Mouse (Mus musculus) left cerebral cortex, adult 9 months (tissue): ENCODE data around the gene Usp12.
"Not testable (repeated sequence)": the region's sequence is repeated elsewhere in the genome, so short reads cannot be mapped to it uniquely, and the experiment has no call there.

Experiments
- DNase-seq, 2 experiments: peaks; one replicate each; pipeline ENCODE4 v3.0.0; 2022; ENCODE audit warnings: low spot score in 2 of 2

Usp12 gene

GRCm38 (mm10) chr5:146749857-146750256, 44.9 kb downstream of the Usp12 start:
- no peak for DNase-seq

GRCm38 (mm10) chr5:146736970-146737495, 57.8 kb downstream of the Usp12 start:
- DNase-seq = no peak

DNA sequence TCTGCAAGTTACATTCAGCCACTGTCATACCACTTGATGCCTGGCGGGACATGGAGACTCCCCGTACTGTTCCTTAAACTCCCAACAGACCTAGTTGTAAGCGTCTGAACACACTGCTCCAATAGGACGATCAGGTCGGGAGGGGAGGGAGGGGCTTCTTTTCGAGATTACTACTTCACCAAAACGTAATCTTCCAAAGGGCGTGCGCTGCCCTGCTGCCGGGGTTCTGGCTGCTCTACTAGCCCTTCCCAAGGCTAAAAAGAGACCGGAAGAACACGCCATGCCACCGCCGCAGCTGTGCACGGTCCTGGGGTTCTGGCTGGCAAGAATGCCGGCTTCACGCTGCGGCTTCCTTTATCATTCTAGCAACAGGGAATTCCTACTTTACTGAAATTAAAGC, 58.5 kb downstream of the Usp12 start:
- DNase-seq = no peak

DNA sequence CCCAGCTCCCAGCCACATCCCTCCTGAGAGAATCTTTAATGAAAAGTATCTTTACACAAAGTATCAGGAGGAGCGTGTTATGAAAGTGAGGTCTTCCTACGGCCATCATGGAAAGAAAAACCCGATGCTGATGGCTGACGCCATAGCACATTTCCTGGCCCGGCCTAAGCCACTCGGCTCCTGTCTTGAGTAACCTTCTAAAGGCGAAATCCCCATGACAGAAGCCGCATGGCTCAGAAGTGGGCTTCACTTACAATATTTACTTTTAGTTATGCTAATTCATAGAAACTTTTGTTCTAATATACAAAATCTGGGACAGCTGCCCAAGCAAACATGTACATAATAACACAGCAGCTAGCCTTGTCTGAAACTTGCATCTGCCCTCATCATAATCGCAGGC, 59.8 kb downstream of the Usp12 start:
- not testable (repeated sequence) for DNase-seq

DNA sequence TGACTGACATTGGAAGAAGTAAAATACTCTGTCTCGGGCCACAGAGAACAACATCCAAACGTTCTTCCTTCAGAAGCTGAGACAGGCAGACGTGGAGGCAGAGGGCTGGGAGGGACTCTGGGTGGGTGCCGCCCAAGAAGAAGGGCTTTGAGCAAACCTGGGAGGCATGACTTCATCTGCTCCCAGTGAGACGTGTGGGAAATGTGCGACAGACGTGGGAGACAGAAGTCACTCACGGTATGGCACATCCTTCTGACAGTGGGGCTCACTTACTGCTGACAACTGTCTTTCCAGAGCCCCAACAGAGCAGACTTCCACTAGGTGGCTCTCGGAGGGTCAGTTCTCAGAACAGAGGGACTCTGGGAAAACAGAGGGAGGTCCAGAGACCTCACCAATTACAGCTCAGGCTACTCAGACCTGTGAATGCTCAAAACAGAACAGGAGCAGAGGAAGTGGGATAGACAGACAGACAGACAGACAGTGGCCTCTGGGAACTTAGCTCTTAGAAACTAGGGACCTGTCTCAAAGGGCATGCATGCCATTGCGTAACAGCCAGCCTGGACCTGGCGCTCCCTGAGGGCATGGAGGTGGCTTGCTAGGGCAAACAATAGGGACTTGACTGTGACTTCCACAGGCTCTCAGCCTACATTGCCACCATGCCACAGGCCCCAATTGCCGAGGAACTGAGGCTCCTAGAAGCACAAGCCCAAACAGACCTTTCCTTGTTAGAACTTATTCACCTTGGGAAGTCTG, 60.7 kb downstream of the Usp12 start:
- no peak for DNase-seq

DNA sequence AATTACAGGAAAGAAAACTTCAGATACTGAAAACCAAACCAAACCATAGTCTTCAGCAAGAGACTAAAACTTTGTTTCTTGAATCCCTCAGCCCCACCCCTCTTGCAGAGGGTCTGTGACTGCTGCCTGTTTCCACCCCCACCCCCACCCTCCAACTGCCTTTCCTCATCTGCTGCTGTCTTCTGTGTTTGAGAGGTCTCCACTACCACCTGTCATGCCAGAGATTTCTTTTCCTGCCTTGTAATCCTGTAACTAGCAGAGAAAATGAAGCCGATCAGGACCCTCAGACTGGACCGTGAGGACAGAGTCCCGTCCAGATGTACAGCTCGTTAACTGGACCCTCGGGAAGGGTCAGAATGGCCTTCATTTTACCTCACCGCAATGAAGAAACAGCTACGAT, 61.4 kb downstream of the Usp12 start:
- no peak for DNase-seq

DNA sequence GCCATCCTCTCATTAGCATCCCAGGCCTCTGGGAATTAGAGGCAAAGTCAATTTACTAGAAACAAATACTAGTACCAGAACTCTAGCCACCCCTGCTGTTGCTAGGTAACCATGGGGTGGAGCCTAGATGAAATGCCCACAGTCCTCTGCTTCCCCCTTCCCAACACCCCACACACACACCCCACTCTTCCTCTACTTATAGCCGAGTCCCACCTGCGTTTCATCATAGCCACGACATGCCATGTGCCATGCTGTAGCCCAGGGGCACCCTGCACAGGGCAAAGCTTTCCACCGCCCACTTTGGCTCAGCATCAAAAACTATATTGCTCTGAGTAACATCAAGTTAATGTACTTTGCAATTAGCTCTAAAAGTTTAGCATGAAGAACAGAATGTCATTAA, 67.8 kb downstream of the Usp12 start:
- DNase-seq = no peak

- DNase-seq = no peak
Measured at GRCm38 (mm10) chr5:146724956-146725355, 69.8 kb downstream of the Usp12 start.

GRCm38 (mm10) chr5:146723452-146723851, 71.4 kb downstream of the Usp12 start:
- no peak for DNase-seq

- DNase-seq = peak in 1 of 2 experiments; percentile 26
Measured at GRCm38 (mm10) chr5:146722226-146722625, 72.6 kb downstream of the Usp12 start.

- DNase-seq = no peak
Measured at GRCm38 (mm10) chr5:146719584-146720356, 75.0 kb downstream of the Usp12 start.

DNA sequence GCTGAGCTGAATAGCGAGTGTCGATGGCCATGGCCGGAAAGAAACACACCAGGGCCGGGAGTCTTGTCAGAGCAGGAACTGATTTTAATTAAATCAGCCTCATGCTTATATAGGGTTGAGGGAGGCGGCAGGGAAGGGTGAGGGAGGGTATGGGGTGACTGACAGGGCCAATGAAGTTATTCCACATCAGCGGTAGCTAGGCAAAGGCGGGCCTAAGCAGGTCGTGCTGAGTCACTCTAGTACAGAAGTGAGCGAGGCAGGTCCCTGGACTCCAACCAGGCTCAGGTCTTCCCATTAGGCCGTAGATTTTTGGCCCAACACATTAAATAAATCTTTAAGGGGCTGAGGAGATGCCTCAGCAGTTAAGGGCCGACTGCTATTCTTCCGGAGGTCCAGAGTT, 81.0 kb downstream of the Usp12 start:
- DNase-seq = no peak

DNA sequence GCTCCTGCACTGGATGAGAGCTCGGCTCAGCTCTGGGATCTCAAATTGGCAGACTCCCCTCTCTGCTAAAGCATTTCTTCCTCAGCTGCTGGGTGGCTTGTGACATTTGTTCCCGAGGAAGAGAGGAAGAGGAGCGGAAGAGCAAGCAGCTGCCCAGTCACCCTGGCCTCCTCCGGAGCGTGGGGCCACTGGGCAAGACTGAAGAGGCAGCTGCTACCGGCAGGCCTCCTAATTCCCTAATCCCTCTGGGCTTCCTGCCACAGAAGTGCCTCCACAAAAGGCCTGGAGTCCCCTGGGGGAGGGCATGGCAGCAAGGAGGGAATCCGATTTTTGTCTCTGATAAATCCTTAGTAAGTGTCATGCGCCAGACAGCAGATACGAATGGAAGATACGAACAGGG, 81.7 kb downstream of the Usp12 start:
- no peak for DNase-seq

DNA sequence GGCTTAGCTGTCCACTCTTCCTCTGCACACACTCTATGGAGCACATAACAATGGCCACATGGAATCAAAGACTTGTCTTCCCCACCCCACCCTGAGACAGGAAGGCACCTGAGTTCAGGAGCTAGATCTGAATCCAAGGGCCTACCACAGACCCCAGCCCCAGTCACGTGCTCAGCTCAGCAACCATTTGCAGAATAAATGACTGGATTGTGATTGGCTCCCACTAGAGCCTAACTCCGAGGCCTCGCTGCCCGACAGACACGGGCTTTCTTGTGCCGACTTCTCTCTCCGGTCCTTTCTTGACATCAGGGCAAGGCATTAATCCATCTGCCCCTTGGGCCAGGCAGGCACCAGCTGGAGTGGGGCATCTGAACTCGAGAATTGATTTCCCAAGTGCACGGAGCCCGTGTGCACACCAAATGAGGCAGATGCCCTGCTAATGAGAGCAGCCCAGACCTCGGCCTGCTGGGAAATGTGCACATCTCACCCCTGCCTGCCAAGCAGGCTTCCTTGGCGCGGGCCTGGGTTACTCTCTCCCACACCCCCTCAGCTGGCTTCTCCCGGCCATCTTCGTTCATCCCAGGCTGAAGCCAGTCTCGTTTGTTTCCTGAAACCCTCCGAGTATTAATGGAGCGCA, 82.4 kb downstream of the Usp12 start:
- no peak for DNase-seq

DNA sequence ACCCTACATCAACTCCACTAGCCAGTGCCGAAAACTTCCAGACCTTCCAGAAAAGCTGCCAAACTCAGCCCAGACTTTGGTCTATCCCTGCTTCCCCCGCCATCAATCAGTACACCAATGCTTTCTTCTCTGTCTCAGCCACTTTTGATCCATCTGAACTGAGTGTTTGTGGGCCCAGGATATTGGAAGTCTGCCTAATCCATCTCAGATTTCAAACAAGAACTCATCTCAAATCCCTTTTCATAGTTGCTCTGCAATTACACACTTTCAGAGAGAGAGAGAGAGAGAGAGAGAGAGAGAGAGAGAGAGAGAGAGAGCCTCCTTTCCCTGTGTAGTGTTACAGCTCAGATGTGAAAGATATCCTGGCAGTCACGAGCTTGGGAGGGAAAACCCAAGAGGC, 85.4 kb downstream of the Usp12 start:
- no peak for DNase-seq

DNA sequence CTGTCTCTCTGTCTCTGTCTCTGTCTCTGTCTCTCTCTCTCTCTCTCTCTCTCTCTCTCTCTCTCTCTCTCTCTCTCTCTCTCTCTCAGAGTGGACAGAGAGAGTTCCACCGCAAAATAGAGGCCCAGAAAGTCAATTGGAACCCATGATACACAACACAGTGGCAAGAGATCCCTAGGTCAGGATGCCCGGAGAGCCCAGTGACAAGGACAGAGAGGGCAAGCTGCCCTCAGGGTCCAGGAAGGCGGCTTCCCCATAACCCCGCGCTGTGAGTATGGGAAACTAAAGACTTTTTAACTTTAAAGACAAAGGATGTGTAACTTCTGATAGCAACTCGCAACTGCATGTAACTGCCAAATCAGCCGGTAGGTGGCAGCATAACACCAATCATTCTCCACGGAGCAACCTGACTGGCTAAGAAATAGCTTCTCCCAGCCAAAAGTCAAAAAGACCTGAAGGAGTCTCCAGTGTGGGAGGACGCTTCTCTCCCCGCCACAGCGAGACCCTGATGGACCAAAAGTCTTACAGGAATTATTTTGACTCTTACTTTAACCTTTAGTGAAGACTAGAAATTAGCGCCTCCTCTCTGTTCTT, 88.9 kb downstream of the Usp12 start:
- peak in 1 of 2 experiments; percentile 91 for DNase-seq

- DNase-seq = no peak
Measured at GRCm38 (mm10) chr5:146705411-146705810, 89.4 kb downstream of the Usp12 start.

GRCm38 (mm10) chr5:146704241-146704640, 90.6 kb downstream of the Usp12 start:
- DNase-seq = no peak

DNA sequence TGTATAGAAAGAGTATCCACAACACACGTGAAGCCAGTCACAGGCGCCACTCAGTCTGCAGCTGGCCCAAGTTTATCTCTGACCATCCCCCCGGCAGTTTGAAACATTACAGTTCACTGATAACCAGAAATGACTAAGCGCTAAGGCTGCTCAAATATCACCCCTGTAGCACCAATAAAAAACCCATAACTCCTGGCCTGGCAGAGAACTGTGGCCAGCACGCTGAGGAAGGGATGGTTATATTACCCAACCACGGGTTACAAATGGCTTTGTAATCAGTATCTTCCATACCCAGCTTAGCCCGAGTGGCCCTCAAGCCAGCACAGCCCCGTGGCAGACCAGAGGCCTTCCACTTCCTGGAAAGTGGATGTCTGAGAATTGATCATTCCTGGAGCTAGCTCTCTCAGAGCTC, 91.1 kb downstream of the Usp12 start:
- no peak for DNase-seq

DNA sequence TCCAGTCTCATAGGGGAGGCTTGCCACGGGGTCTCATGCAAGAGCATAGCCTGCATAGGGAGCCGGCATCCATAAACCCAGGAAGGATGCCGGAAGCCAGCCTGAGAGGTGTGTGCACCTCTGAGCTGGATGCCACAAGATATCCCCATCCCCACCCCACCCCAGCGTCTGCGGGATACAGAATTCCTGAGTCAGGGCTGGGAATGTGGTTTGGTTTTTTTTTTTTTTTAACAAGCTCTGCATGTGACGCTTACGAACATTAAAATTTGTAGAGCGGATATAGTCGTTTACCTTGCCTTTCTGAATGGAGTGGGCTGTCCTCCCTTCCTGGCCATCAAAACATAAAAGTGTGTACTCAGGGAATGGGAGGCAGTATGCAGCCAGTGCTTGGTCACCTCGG, 94.7 kb downstream of the Usp12 start:
- DNase-seq = no peak

- no peak for DNase-seq
Measured at GRCm38 (mm10) chr5:146699433-146700019, 95.3 kb downstream of the Usp12 start.

DNA sequence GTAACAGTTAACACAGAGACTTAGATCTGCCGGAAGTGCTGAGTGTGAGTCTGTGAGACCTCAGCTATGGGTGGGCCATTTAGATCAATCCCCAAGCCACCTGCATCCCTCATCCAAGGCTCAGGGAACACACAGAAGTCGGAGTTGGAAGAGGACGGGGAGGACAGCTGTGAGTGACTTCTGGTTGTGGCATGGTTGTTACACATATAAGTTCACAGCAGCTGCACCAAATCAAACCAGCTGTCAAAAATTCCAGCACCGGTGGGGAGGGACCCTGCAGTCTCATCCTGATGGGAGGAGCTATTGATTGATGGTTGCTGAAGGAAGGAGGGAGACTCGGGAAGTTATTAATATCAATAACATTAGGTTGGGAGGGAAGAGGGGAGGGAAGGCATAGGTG, 99.3 kb downstream of the Usp12 start:
- no peak for DNase-seq
